Mouse (Mus musculus): ENCODE results near the gene Fam187a. TPM values are rescaled to one million over a fixed set of nuclear protein-coding genes. Genes with fewer than 3 reads are reported as not detected.

The Fam187a gene
- polyA plus RNA-seq, 1 experiment from 2014 or later = not detected

DNA sequence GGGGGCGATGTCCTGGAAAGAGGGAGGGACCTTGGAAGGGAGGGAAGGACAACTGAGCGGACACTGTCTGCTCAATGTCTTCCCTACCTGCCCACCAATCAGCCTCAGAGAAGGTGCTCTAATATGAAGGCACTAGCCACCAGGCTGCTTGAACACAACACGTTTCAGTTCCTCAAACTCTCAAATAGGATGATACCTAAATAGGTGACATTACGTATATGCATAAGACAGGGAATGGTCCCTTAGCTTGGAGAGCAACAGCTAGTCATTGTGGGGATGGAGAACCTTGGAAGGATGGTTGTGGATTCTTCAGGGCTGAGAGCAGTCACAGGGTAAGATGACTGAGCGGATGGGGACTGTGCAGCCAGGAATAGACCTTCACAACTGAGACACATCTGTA lies 2.5 kb downstream of the Fam187a start:
- no peaks in the 10 kb centered on the region for H3K36me3 ChIP-seq (ENCODE audit: control insufficient read depth, insufficient read depth, low read length)
- H3K9me3 ChIP-seq (ENCODE audit: control insufficient read depth, low read length) = no peaks in the 10 kb centered on the region
- H3K4me1 ChIP-seq (ENCODE audit: control insufficient read depth, insufficient read depth, low read length) = no peaks in the 10 kb centered on the region
- H3K9ac ChIP-seq (replicated peaks; ENCODE audit: low read depth, low read length) = no peak overlapping the region
- no peak for ATAC-seq (ENCODE audit: low read depth)
- H3K4me2 ChIP-seq (ENCODE audit: low read depth, low read length) = no peak overlapping the region
- 83% methylated on average over 5 of the region's 5 CpGs for WGBS
- H3K27ac ChIP-seq (ENCODE audit: low read depth, low read length) = no peak overlapping the region
- no peak overlapping the region for H3K4me3 ChIP-seq (ENCODE audit: low read depth, low read length)
- H3K27me3 ChIP-seq (ENCODE audit: control insufficient read depth, insufficient read depth, low read length) = peaks cover 2% of the 10 kb centered on the region; the same call in 1 of the 2 replicates

GRCm38 (mm10) chr11:102888135-102888534 lies 3.2 kb downstream of the Fam187a start:
- ATAC-seq (ENCODE audit: low read depth) = no peak
- Histone ChIP-seq H3K27ac (ENCODE audit: low read depth, low read length) (no peak overlapping the region), H3K36me3 (ENCODE audit: control insufficient read depth, insufficient read depth, low read length) (no peaks in the 10 kb centered on the region), H3K4me1 (ENCODE audit: control insufficient read depth, insufficient read depth, low read length) (no peaks in the 10 kb centered on the region), H3K4me3 (ENCODE audit: low read depth, low read length) (no peak overlapping the region), H3K9me3 (ENCODE audit: control insufficient read depth, low read length) (no peaks in the 10 kb centered on the region), H3K9ac (replicated peaks; ENCODE audit: low read depth, low read length) (no peak overlapping the region), H3K27me3 (ENCODE audit: control insufficient read depth, insufficient read depth, low read length) (peaks cover 6% of the 10 kb centered on the region), H3K4me2 (ENCODE audit: low read depth, low read length) (no peak overlapping the region)
- WGBS = 64% methylated on average over 3 of the region's 3 CpGs

GRCm38 (mm10) chr11:102890096-102890495 lies 5.1 kb downstream of the Fam187a start:
- Histone ChIP-seq H3K4me3 (ENCODE audit: low read depth, low read length) (no peak overlapping the region), H3K9me3 (ENCODE audit: control insufficient read depth, low read length) (no peaks in the 10 kb centered on the region), H3K27me3 (ENCODE audit: control insufficient read depth, insufficient read depth, low read length) (peaks cover 19% of the 10 kb centered on the region), H3K4me2 (ENCODE audit: low read depth, low read length) (no peak overlapping the region), H3K4me1 (ENCODE audit: control insufficient read depth, insufficient read depth, low read length) (no peaks in the 10 kb centered on the region), H3K27ac (ENCODE audit: low read depth, low read length) (no peak overlapping the region), H3K9ac (replicated peaks; ENCODE audit: low read depth, low read length) (no peak overlapping the region), H3K36me3 (ENCODE audit: control insufficient read depth, insufficient read depth, low read length) (no peaks in the 10 kb centered on the region)
- ATAC-seq (ENCODE audit: low read depth) = no peak
- WGBS = 43% methylated on average over 5 of the region's 5 CpGs

GRCm38 (mm10) chr11:102893015-102893651 lies 8.2 kb downstream of the Fam187a start:
- Histone ChIP-seq H3K4me3 (ENCODE audit: low read depth, low read length) (peak overlapping the region; percentile 15), H3K9me3 (ENCODE audit: control insufficient read depth, low read length) (no peaks in the 10 kb centered on the region), H3K9ac (replicated peaks; ENCODE audit: low read depth, low read length) (no peak overlapping the region), H3K36me3 (ENCODE audit: control insufficient read depth, insufficient read depth, low read length) (no peaks in the 10 kb centered on the region), H3K27ac (ENCODE audit: low read depth, low read length) (no peak overlapping the region), H3K4me2 (ENCODE audit: low read depth, low read length) (peak overlapping the region; percentile 40), H3K27me3 (ENCODE audit: control insufficient read depth, insufficient read depth, low read length) (peaks cover 22% of the 10 kb centered on the region), H3K4me1 (ENCODE audit: control insufficient read depth, insufficient read depth, low read length) (no peaks in the 10 kb centered on the region)
- no peak for ATAC-seq (ENCODE audit: low read depth)
- WGBS = 4% methylated on average over 43 of the region's 43 CpGs

- no peak overlapping the region for H3K4me2 ChIP-seq (ENCODE audit: low read depth, low read length)
- H3K27ac ChIP-seq (ENCODE audit: low read depth, low read length) = no peak overlapping the region
- H3K4me1 ChIP-seq (ENCODE audit: control insufficient read depth, insufficient read depth, low read length) = no peaks in the 10 kb centered on the region
- no peak for ATAC-seq (ENCODE audit: low read depth)
- no peaks in the 10 kb centered on the region for H3K36me3 ChIP-seq (ENCODE audit: control insufficient read depth, insufficient read depth, low read length)
- H3K9ac ChIP-seq (replicated peaks; ENCODE audit: low read depth, low read length) = no peak overlapping the region
- no peaks in the 10 kb centered on the region for H3K9me3 ChIP-seq (ENCODE audit: control insufficient read depth, low read length)
- no peak overlapping the region for H3K4me3 ChIP-seq (ENCODE audit: low read depth, low read length)
- 83% methylated on average over 4 of the region's 4 CpGs for WGBS
- peaks cover 22% of the 10 kb centered on the region for H3K27me3 ChIP-seq (ENCODE audit: control insufficient read depth, insufficient read depth, low read length)
These were observed 9.7 kb downstream of the Fam187a start for GRCm38 (mm10) chr11:102894716-102895115.

GRCm38 (mm10) chr11:102895779-102896178 lies 10.8 kb downstream of the Fam187a start:
- Histone ChIP-seq H3K27ac (ENCODE audit: low read depth, low read length) (no peak overlapping the region), H3K4me3 (ENCODE audit: low read depth, low read length) (no peak overlapping the region), H3K9me3 (ENCODE audit: control insufficient read depth, low read length) (no peaks in the 10 kb centered on the region), H3K9ac (replicated peaks; ENCODE audit: low read depth, low read length) (no peak overlapping the region), H3K4me2 (ENCODE audit: low read depth, low read length) (no peak overlapping the region), H3K27me3 (ENCODE audit: control insufficient read depth, insufficient read depth, low read length) (peaks cover 22% of the 10 kb centered on the region), H3K36me3 (ENCODE audit: control insufficient read depth, insufficient read depth, low read length) (no peaks in the 10 kb centered on the region), H3K4me1 (ENCODE audit: control insufficient read depth, insufficient read depth, low read length) (no peaks in the 10 kb centered on the region)
- no peak for ATAC-seq (ENCODE audit: low read depth)
- WGBS = 75% methylated on average over 9 of the region's 9 CpGs

DNA sequence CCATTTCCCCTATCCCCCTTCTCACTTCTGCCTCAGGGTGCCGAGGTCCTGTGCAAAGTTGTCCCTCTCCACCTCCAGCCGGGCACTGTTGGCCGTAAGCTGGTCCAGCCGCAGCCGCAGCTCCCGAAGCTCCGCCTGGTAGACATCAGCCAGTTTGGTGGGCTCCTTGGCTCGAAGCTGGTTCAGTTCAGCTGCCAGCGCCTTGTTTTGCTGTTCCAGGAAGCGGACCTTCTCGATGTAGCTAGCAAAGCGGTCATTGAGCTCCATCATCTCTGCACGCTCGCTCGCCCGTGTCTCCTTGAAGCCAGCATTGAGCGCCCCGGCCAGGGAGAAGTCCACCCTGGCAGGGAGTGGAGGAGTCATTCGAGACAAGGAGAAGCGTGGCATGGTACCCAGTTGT lies 11.7 kb downstream of the Fam187a start:
- Histone ChIP-seq H3K4me1 (ENCODE audit: control insufficient read depth, insufficient read depth, low read length) (no peaks in the 10 kb centered on the region), H3K9ac (replicated peaks; ENCODE audit: low read depth, low read length) (no peak overlapping the region), H3K27me3 (ENCODE audit: control insufficient read depth, insufficient read depth, low read length) (peaks cover 22% of the 10 kb centered on the region), H3K4me2 (ENCODE audit: low read depth, low read length) (no peak overlapping the region), H3K36me3 (ENCODE audit: control insufficient read depth, insufficient read depth, low read length) (no peaks in the 10 kb centered on the region), H3K4me3 (ENCODE audit: low read depth, low read length) (no peak overlapping the region), H3K9me3 (ENCODE audit: control insufficient read depth, low read length) (no peaks in the 10 kb centered on the region), H3K27ac (ENCODE audit: low read depth, low read length) (no peak overlapping the region)
- 79% methylated on average over 20 of the region's 20 CpGs for WGBS
- no peak for ATAC-seq (ENCODE audit: low read depth)

GRCm38 (mm10) chr11:102898408-102898807 lies 13.4 kb downstream of the Fam187a start:
- H3K27me3 ChIP-seq (ENCODE audit: control insufficient read depth, insufficient read depth, low read length) = peaks cover 12% of the 10 kb centered on the region
- WGBS = 61% methylated on average over 9 of the region's 9 CpGs
- H3K36me3 ChIP-seq (ENCODE audit: control insufficient read depth, insufficient read depth, low read length) = no peaks in the 10 kb centered on the region
- no peak overlapping the region for H3K4me3 ChIP-seq (ENCODE audit: low read depth, low read length)
- H3K4me1 ChIP-seq (ENCODE audit: control insufficient read depth, insufficient read depth, low read length) = no peaks in the 10 kb centered on the region
- H3K4me2 ChIP-seq (ENCODE audit: low read depth, low read length) = no peak overlapping the region
- ATAC-seq (ENCODE audit: low read depth) = peak; percentile 38
- no peaks in the 10 kb centered on the region for H3K9me3 ChIP-seq (ENCODE audit: control insufficient read depth, low read length)
- H3K9ac ChIP-seq (replicated peaks; ENCODE audit: low read depth, low read length) = no peak overlapping the region
- H3K27ac ChIP-seq (ENCODE audit: low read depth, low read length) = no peak overlapping the region

- Histone ChIP-seq H3K9me3 (ENCODE audit: control insufficient read depth, low read length) (no peaks in the 10 kb centered on the region), H3K9ac (replicated peaks; ENCODE audit: low read depth, low read length) (no peak within 1 kb of the TSS), H3K27me3 (ENCODE audit: control insufficient read depth, insufficient read depth, low read length) (no peaks in the 10 kb centered on the region), H3K27ac (ENCODE audit: low read depth, low read length) (no peak within 1 kb of the TSS), H3K4me2 (ENCODE audit: low read depth, low read length) (no peak within 1 kb of the TSS), H3K4me1 (ENCODE audit: control insufficient read depth, insufficient read depth, low read length) (peaks cover 10% of the 10 kb centered on the region), H3K36me3 (ENCODE audit: control insufficient read depth, insufficient read depth, low read length) (no peaks in the 10 kb centered on the region), H3K4me3 (ENCODE audit: low read depth, low read length) (no peak within 1 kb of the TSS)
- ATAC-seq (ENCODE audit: low read depth) = peak; percentile 46; the same call in 1 of the 2 replicates
- 13% methylated on average over 7 of the region's 7 CpGs for WGBS
These were observed 15.8 kb downstream of the Fam187a start, which contains the start of gene Gfap for GRCm38 (mm10) chr11:102900763-102901162. Gene Gfap (minus strand): TSS chr11:102900912.

Measured in neural tube, embryonic 14.5 days (tissue).